Mouse (Mus musculus): ENCODE measurements at regions not wholly inside any gene's neighbourhood (a gene's known extent, or its start where the extent isn't known, plus 50 kb on each side); places are given as distances from the start of the nearest gene placed in this dataset.

DNA sequence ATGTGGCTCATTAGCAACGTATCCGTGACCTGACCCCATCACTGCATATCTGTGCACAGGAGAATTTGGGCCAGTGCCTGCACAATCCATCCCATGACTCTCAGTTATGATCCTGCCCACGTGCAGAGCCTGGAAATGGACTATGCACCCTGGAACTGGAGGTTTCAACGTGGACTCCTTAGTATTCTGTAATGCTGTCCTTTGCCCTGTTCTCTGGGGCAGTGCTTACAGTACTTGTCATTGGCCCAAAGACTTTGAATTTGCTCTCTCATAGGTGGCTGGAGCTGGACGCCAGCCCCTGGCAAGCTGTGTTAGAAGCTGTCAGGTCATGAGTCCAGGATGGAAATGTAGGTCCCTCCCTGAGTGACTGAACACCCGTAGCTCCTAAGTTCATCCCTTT lies 269.9 kb upstream of the Mki67 start:
- TF ChIP-seq MEF2A (IDR thresholded peaks at IDR 0.05; ENCODE audit: extremely low read depth, insufficient replicate concordance, low read depth, low read length, poor library complexity, severe bottlenecking) (no peak), ZC3H11A (IDR thresholded peaks at IDR 0.05; ENCODE audit: low read depth, low read length) (no peak), MYB (IDR thresholded peaks at IDR 0.05; ENCODE audit: low read depth, low read length) (no peak), ZNF384 (IDR thresholded peaks at IDR 0.05; ENCODE audit: low read depth, low read length) (no peak), RCOR1 (IDR thresholded peaks at IDR 0.05; ENCODE audit: low read depth, low read length) (no peak), EP300 (IDR thresholded peaks at IDR 0.05; ENCODE audit: low read depth in 1 of 2, low read length in 2 of 2) (no peak)

All from MEL (cell line).